Mouse (Mus musculus) liver, embryonic 14.5 days (tissue): ENCODE measurements around the gene Abcd1.

Source experiments
- CTCF ChIP-seq: IDR thresholded peaks from 2 replicates; pipeline ENCODE4 v1.5.1; 2016; ENCODE audit warnings: antibody characterized with exemption, low read depth, control low read depth
- EP300 ChIP-seq: IDR thresholded peaks from 2 replicates; pipeline ENCODE4 v1.6.1; 2016; ENCODE audit warnings: antibody characterized with exemption, low read depth

GRCm38 (mm10) chrX:73715476-73716108 lies 805 bp upstream of the Abcd1 start:
- TF ChIP-seq EP300, result no peak
- TF ChIP-seq CTCF, result 0 out of 2 replicates have a peak, but pooled peaks have one; percentile 34
